Mouse (Mus musculus): ENCODE measurements around the gene Gm45717.

Gm45717 gene

GRCm38 (mm10) chr7:140943356-140943755, 12.4 kb downstream of the Gm45717 start:
- DNase-seq (ENCODE audit: low read depth, low spot score): no peak

- DNase-seq (ENCODE audit: low read depth, low spot score): no peak
These were observed 12.9 kb downstream of the Gm45717 start for GRCm38 (mm10) chr7:140942811-140943210.

GRCm38 (mm10) chr7:140942341-140942740, 13.4 kb downstream of the Gm45717 start:
- DNase-seq (ENCODE audit: low read depth, low spot score): no peak

- peak; percentile 90 for DNase-seq (ENCODE audit: low read depth, low spot score)
These were observed 14.3 kb downstream of the Gm45717 start, which contains the start of gene Pgghg for GRCm38 (mm10) chr7:140941222-140942051. Gene Pgghg (plus strand): TSS chr7:140941391.

- DNase-seq (ENCODE audit: low read depth, low spot score): no peak
These were observed 16.0 kb downstream of the Gm45717 start for GRCm38 (mm10) chr7:140939669-140940171.

- DNase-seq (ENCODE audit: low read depth, low spot score): peak; percentile 79
These were observed 16.8 kb downstream of the Gm45717 start for GRCm38 (mm10) chr7:140938896-140939295.

- peak; percentile 87 for DNase-seq (ENCODE audit: low read depth, low spot score)
These were observed 17.3 kb downstream of the Gm45717 start for GRCm38 (mm10) chr7:140938436-140938835.

- no peak for DNase-seq (ENCODE audit: low read depth, low spot score)
These were observed 28.6 kb downstream of the Gm45717 start for GRCm38 (mm10) chr7:140927181-140927580.

GRCm38 (mm10) chr7:140923070-140923775, 32.5 kb downstream of the Gm45717 start:
- DNase-seq (ENCODE audit: low read depth, low spot score): no peak

- DNase-seq (ENCODE audit: low read depth, low spot score): peak; percentile 43
These were observed 33.2 kb downstream of the Gm45717 start for GRCm38 (mm10) chr7:140922398-140923069.

GRCm38 (mm10) chr7:140921225-140921975, 34.3 kb downstream of the Gm45717 start:
- DNase-seq (ENCODE audit: low read depth, low spot score): no peak

- DNase-seq (ENCODE audit: low read depth, low spot score): no peak
These were observed 35.2 kb downstream of the Gm45717 start, which contains the start of gene Nlrp6 for GRCm38 (mm10) chr7:140920418-140921029. Gene Nlrp6 (plus strand): TSS chr7:140920902.

- DNase-seq (ENCODE audit: low read depth, low spot score): no peak
These were observed 35.8 kb downstream of the Gm45717 start for GRCm38 (mm10) chr7:140919911-140920310.

GRCm38 (mm10) chr7:140914031-140914690, 41.6 kb downstream of the Gm45717 start:
- no peak for DNase-seq (ENCODE audit: low read depth, low spot score)

- no peak for DNase-seq (ENCODE audit: low read depth, low spot score)
These were observed 42.8 kb downstream of the Gm45717 start for GRCm38 (mm10) chr7:140912846-140913482.

GRCm38 (mm10) chr7:140912293-140912692, 43.4 kb downstream of the Gm45717 start:
- no peak for DNase-seq (ENCODE audit: low read depth, low spot score)

GRCm38 (mm10) chr7:140908634-140909107, 47.1 kb downstream of the Gm45717 start:
- DNase-seq (ENCODE audit: low read depth, low spot score): peak; percentile 97

- no peak for DNase-seq (ENCODE audit: low read depth, low spot score)
These were observed 47.6 kb downstream of the Gm45717 start for GRCm38 (mm10) chr7:140908181-140908580.

- DNase-seq (ENCODE audit: low read depth, low spot score): no peak
These were observed 48.0 kb downstream of the Gm45717 start for GRCm38 (mm10) chr7:140907697-140908096.
